Mouse (Mus musculus) myocyte (in vitro differentiated cells): Measurements from ENCODE around the gene Gm10972.

Source experiments
- E2F4 ChIP-seq: IDR thresholded peaks from one replicate; pipeline ENCODE4 v1.6.1; 2011; ENCODE audit warnings: mild to moderate bottlenecking, control low read depth, moderate library complexity; ENCODE audit not compliant: insufficient read depth
- MAX ChIP-seq: IDR thresholded peaks from one replicate; pipeline ENCODE4 v1.6.1; 2011; ENCODE audit warnings: low read depth, mild to moderate bottlenecking, control low read depth
- MYOD1 ChIP-seq, 3 experiments: IDR thresholded peaks; one replicate each; pipeline ENCODE4 v1.6.1; 2011; ENCODE audit warnings: control low read depth in 2 of 3, low read depth in 2 of 3, mild to moderate bottlenecking in 2 of 3, moderate library complexity in 1 of 3; ENCODE audit not compliant: insufficient read length in 2 of 3, control insufficient read depth in 1 of 3
- POLR2A ChIP-seq: IDR thresholded peaks from one replicate; pipeline ENCODE4 v1.6.1; 2011; ENCODE audit warnings: low read depth, mild to moderate bottlenecking, control low read depth, moderate library complexity; ENCODE audit not compliant: insufficient read length

DNA sequence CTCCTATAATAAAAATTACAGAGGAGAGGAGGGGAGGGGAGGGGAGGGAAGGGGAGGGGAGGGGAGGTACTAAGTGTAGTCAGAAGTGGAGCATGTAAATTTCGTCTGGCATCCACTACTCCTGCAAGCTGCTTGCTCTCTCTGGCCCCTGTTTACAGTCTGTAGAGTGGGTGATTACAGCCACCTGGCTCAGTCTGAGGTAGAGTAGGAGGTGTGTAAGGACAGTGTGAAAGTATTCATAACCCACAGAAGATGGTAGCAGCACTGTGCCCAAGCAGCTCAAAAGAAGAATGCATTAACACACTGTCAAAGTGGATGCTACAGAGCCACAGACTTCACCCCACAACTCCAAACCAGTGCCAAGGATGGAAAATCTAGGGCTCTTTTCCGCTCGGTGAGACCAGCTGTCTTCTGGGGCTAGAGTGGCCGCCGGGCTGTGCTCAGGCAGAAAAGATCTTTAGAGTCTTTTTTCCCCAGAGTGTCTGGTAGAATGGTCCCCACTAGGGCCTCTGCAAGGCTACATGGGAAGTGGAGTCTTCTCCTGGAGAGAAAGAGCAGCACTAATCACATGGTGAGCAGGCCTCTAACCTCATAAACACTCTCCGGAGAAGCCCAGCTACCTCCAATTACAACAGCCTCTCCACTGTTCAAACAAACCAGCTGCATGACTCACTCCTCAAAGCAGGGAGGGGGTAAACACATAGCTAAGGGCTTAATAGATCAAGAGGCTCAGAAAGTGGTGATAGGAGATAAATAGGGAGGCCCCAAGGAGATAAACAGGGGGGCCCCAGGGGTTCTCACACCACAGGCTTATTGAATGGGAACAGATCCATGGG, 6.1 kb downstream of the Gm10972 start:
- TF ChIP-seq MYOD1 (IDR thresholded peaks at IDR 0.05; ENCODE audit: control insufficient read depth in 1 of 3, insufficient read length in 2 of 3, low read depth in 2 of 3): no peak
- TF ChIP-seq POLR2A: no peak
- TF ChIP-seq MAX: no peak
- TF ChIP-seq E2F4: no peak
